Mouse (Mus musculus) myocyte (in vitro differentiated cells): Measurements from ENCODE around the gene Ascl3.

ENCODE experiments used
- MYOD1 ChIP-seq, 3 experiments: IDR thresholded peaks; one replicate each; pipeline ENCODE4 v1.6.1; 2011; ENCODE audit warnings: control low read depth in 2 of 3, low read depth in 2 of 3, mild to moderate bottlenecking in 2 of 3, moderate library complexity in 1 of 3; ENCODE audit not compliant: insufficient read length in 2 of 3, control insufficient read depth in 1 of 3
- MYOG ChIP-seq, 3 experiments: IDR thresholded peaks; one replicate each; pipeline ENCODE4 v1.6.1; 2011; ENCODE audit warnings: control low read depth in 2 of 3, low read depth in 2 of 3, mild to moderate bottlenecking in 2 of 3; ENCODE audit not compliant: insufficient read length in 2 of 3, control insufficient read depth in 1 of 3, insufficient read depth in 1 of 3
- POLR2A ChIP-seq: IDR thresholded peaks from one replicate; pipeline ENCODE4 v1.6.1; 2011; ENCODE audit warnings: low read depth, mild to moderate bottlenecking, control low read depth, moderate library complexity; ENCODE audit not compliant: insufficient read length
- POLR2AphosphoS2 ChIP-seq: IDR thresholded peaks from one replicate; pipeline ENCODE4 v1.6.1; 2011; ENCODE audit warnings: low read depth, control low read depth; ENCODE audit not compliant: insufficient read length
- TCF12 ChIP-seq: IDR thresholded peaks from one replicate; pipeline ENCODE4 v1.6.1; 2011; ENCODE audit warnings: mild to moderate bottlenecking, control low read depth; ENCODE audit not compliant: poor library complexity, insufficient read depth, severe bottlenecking
- USF1 ChIP-seq: IDR thresholded peaks from one replicate; pipeline ENCODE4 v1.6.1; 2011; ENCODE audit warnings: low read depth, mild to moderate bottlenecking, control low read depth, moderate library complexity

DNA sequence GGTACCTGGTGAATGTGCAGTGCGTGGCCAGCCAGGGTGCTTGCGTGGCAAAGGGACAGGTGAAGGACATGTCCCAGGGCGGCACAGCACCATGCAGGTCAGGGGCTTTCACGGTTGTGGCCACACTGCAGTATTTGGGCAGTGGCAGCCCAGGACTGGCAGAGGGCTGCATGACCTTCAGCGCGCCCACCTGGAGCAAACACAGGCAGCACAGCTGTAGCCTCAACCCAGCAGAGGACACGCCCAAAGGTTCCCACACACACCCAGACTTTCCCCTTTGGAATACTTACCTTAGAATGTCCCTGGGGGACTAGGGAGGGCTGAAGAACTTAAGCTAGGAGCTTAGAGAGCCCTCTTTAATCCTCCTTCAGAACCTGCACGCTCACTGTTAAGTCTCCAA lies 8.4 kb downstream of the Ascl3 start:
- TF ChIP-seq USF1 (no peak), POLR2A (no peak), TCF12 (no peak), MYOD1 (IDR thresholded peaks at IDR 0.05; ENCODE audit: control insufficient read depth in 1 of 3, insufficient read length in 2 of 3, low read depth in 2 of 3) (no peak), MYOG (IDR thresholded peaks at IDR 0.05; ENCODE audit: control insufficient read depth in 1 of 3, insufficient read depth in 1 of 3, insufficient read length in 2 of 3, low read depth in 2 of 3) (no peak), POLR2AphosphoS2 (no peak)
